ENCODE assay signal across 8 mouse cellular contexts in genomic region chr15:79251781-79252491, GRCm38 (mm10). TPM values are rescaled to one million over a fixed set of nuclear protein-coding genes. Genes with fewer than 3 reads are reported as not detected.
DNase-seq lines count a peak whose midpoint lies in the region; ATAC-seq and TF ChIP-seq lines count a peak whose summit lies in the region.

No protein-coding gene starts in this region.

- peak; percentile 6; the same call in 1 of the 2 replicates for TF ChIP-seq CTCF in olfactory bulb, adult 2 months (IDR thresholded peaks at IDR 0.05; ENCODE audit: insufficient read depth, low read depth, low read length)

- intact Hi-C loops in gastrocnemius, postnatal 14 days (cut with DNase I; ENCODE audit: low total_unique reads): no loop called here

- peak overlapping the region; percentile 80 for H3K4me2 ChIP-seq in lung, embryonic 15.5 days
- peak overlapping the region; percentile 68 for H3K4me2 ChIP-seq in forebrain, embryonic 16.5 days (ENCODE audit: low read length)

- peak; percentile 34; the same call in 1 of the 2 replicates for TF ChIP-seq POLR2A in olfactory bulb, adult 2 months (IDR thresholded peaks at IDR 0.05; ENCODE audit: insufficient read depth, low read depth, low read length)

- peaks cover 18% of the 10 kb centered on the region for H3K4me1 ChIP-seq in lung, embryonic 15.5 days
- peaks cover 10% of the 10 kb centered on the region for H3K4me1 ChIP-seq in forebrain, embryonic 16.5 days (replicated peaks; ENCODE audit: control insufficient read depth, insufficient read depth, low read length)
- H3K4me1 ChIP-seq in limb, embryonic 10.5 days: peaks cover 42% of the 10 kb centered on the region
- H3K4me1 ChIP-seq in olfactory bulb, adult 2 months (ENCODE audit: control insufficient read depth, insufficient read depth, low read length): peaks cover 26% of the 10 kb centered on the region

- no peaks in the 10 kb centered on the region for H3K9me3 ChIP-seq in lung, embryonic 15.5 days
- H3K9me3 ChIP-seq in forebrain, embryonic 16.5 days (ENCODE audit: control insufficient read depth, low read length): no peaks in the 10 kb centered on the region
- no peaks in the 10 kb centered on the region for H3K9me3 ChIP-seq in limb, embryonic 10.5 days (replicated peaks)

- WGBS in lung, embryonic 15.5 days: 2% methylated on average over 60 of the region's 61 CpGs
- WGBS in forebrain, embryonic 16.5 days: 2% methylated on average over 61 of the region's 61 CpGs
- WGBS in limb, embryonic 10.5 days: 3% methylated on average over 61 of the region's 61 CpGs
- WGBS in olfactory bulb, adult 2 months: 3% methylated on average over 61 of the region's 61 CpGs

- H3K27ac ChIP-seq in lung, embryonic 15.5 days: no peak overlapping the region
- H3K27ac ChIP-seq in forebrain, embryonic 16.5 days (ENCODE audit: low read length): no peak overlapping the region
- H3K27ac ChIP-seq in limb, embryonic 10.5 days: peak overlapping the region; percentile 71
- H3K27ac ChIP-seq in olfactory bulb, adult 2 months (ENCODE audit: insufficient read depth, low read depth, low read length): no peak overlapping the region

- peak overlapping the region; percentile 26 for H3K9ac ChIP-seq in lung, embryonic 15.5 days
- H3K9ac ChIP-seq in forebrain, embryonic 16.5 days (replicated peaks; ENCODE audit: low read depth, low read length): peak overlapping the region; percentile 49

- peaks cover 1% of the 10 kb centered on the region; the same call in 1 of the 2 replicates for H3K36me3 ChIP-seq in lung, embryonic 15.5 days
- H3K36me3 ChIP-seq in forebrain, embryonic 16.5 days (ENCODE audit: control insufficient read depth, insufficient read depth): peaks cover 10% of the 10 kb centered on the region; the same call in 1 of the 2 replicates
- H3K36me3 ChIP-seq in limb, embryonic 10.5 days: peaks cover 22% of the 10 kb centered on the region

- DNase-seq in lung, postnatal 10 days: no peak
- peak; percentile 54 for DNase-seq in embryo, embryonic 11 days
- DNase-seq in limb, embryonic 10.5 days (ENCODE audit: low spot score): peak; percentile 68
- no peak for DNase-seq in gastrocnemius, postnatal 14 days
- DNase-seq in layer of hippocampus, adult 11-12 months (ENCODE audit: low spot score): no peak

- peaks cover 50% of the 10 kb centered on the region for H3K27me3 ChIP-seq in lung, embryonic 15.5 days
- peaks cover 30% of the 10 kb centered on the region for H3K27me3 ChIP-seq in forebrain, embryonic 16.5 days (replicated peaks; ENCODE audit: control insufficient read depth, insufficient read depth, low read length)
- peaks cover 61% of the 10 kb centered on the region for H3K27me3 ChIP-seq in limb, embryonic 10.5 days (ENCODE audit: low read depth, poor library complexity, severe bottlenecking)

- H3K4me3 ChIP-seq in lung, embryonic 15.5 days: peak overlapping the region; percentile 35
- H3K4me3 ChIP-seq in forebrain, embryonic 16.5 days (replicated peaks; ENCODE audit: low read length): peak overlapping the region; percentile 35
- H3K4me3 ChIP-seq in limb, embryonic 10.5 days: peak overlapping the region; percentile 51
- H3K4me3 ChIP-seq in olfactory bulb, adult 2 months (ENCODE audit: insufficient read depth, low read depth, low read length): peak overlapping the region; percentile 44

- ATAC-seq in lung, embryonic 15.5 days (ENCODE audit: borderline replicate concordance, extremely low read depth, low FRiP score, low TSS enrichment): peak; percentile 36; the same call in 1 of the 2 replicates
- ATAC-seq in forebrain, embryonic 16.5 days: peak; percentile 61

RNA-seq across cellular contexts. Expression of gene Slc16a8, which starts 2.6 kb away (rescaled TPM):
- polyA plus RNA-seq in lung, embryonic 15.5 days (2015; fragmentation: Nextera tagmentation; extraction: Ambion mirVana): 0.21 and 0.24 TPM in 2 replicates
- 0.41 and 0.62 TPM in 2 replicates for polyA plus RNA-seq in forebrain, embryonic 16.5 days (2015; fragmentation: Nextera tagmentation; extraction: Ambion mirVana)
- polyA plus RNA-seq in limb, embryonic 10.5 days (2016; fragmentation: Nextera tagmentation; extraction: Ambion mirVana): 0.16 TPM in 1 of 2 replicates, not detected in the other
- polyA plus RNA-seq in olfactory bulb, adult 2 months (2012; ENCODE audit: insufficient read depth, insufficient read length, low replicate concordance, missing spikeins): not detected in 2 replicates
- total RNA-seq in gastrocnemius, postnatal 14 days (2021): under 1 TPM; 0.12 to 0.38 TPM

RNA-seq across cellular contexts. Expression of gene Gm49486, which starts 22.7 kb away (rescaled TPM):
- polyA plus RNA-seq in lung, embryonic 15.5 days (2015; fragmentation: Nextera tagmentation; extraction: Ambion mirVana): 0.31 and 0.46 TPM in 2 replicates
- 0.82 and 0.94 TPM in 2 replicates for polyA plus RNA-seq in forebrain, embryonic 16.5 days (2015; fragmentation: Nextera tagmentation; extraction: Ambion mirVana)
- polyA plus RNA-seq in limb, embryonic 10.5 days (2016; fragmentation: Nextera tagmentation; extraction: Ambion mirVana): 0.11 and 0.48 TPM in 2 replicates
- not detected in 2 replicates for polyA plus RNA-seq in olfactory bulb, adult 2 months (2012; ENCODE audit: insufficient read depth, insufficient read length, low replicate concordance, missing spikeins)
- total RNA-seq in gastrocnemius, postnatal 14 days (2021): under 1 TPM; 0.29 to 0.38 TPM

RNA-seq across cellular contexts. Expression of gene Pick1, which starts 23.0 kb away (rescaled TPM):
- 35.1 and 42.8 TPM in 2 replicates for polyA plus RNA-seq in lung, embryonic 15.5 days (2015; fragmentation: Nextera tagmentation; extraction: Ambion mirVana)
- polyA plus RNA-seq in forebrain, embryonic 16.5 days (2015; fragmentation: Nextera tagmentation; extraction: Ambion mirVana): 76.3 and 102 TPM in 2 replicates
- polyA plus RNA-seq in limb, embryonic 10.5 days (2016; fragmentation: Nextera tagmentation; extraction: Ambion mirVana): 38.3 and 52.5 TPM in 2 replicates
- not detected in 2 replicates for polyA plus RNA-seq in olfactory bulb, adult 2 months (2012; ENCODE audit: insufficient read depth, insufficient read length, low replicate concordance, missing spikeins)
- 10 to 100 TPM; 22.3 to 26.3 TPM for total RNA-seq in gastrocnemius, postnatal 14 days (2021)

RNA-seq across cellular contexts. Expression of gene Baiap2l2, which starts 33.4 kb away (rescaled TPM):
- 3.1 and 4.4 TPM in 2 replicates for polyA plus RNA-seq in lung, embryonic 15.5 days (2015; fragmentation: Nextera tagmentation; extraction: Ambion mirVana)
- polyA plus RNA-seq in forebrain, embryonic 16.5 days (2015; fragmentation: Nextera tagmentation; extraction: Ambion mirVana): 2.0 and 3.0 TPM in 2 replicates
- 2.6 and 3.1 TPM in 2 replicates for polyA plus RNA-seq in limb, embryonic 10.5 days (2016; fragmentation: Nextera tagmentation; extraction: Ambion mirVana)
- not detected in 2 replicates for polyA plus RNA-seq in olfactory bulb, adult 2 months (2012; ENCODE audit: insufficient read depth, insufficient read length, low replicate concordance, missing spikeins)
- 1 to 10 TPM in 1 of 2 experiments, under 1 TPM in 1; 0.69 to 4.0 TPM for total RNA-seq in gastrocnemius, postnatal 14 days (2021)

Comparison
In these comparisons a context has a peak if more than half of its experiments do, and no peak if none do; other contexts are left out.
1. DNase-seq: peak in embryo, embryonic 11 days (single experiment) and limb, embryonic 10.5 days (single experiment); none in lung, postnatal 10 days (single experiment), gastrocnemius, postnatal 14 days (single experiment) and layer of hippocampus, adult 11-12 months (single experiment).
2. Peak in every context shown above with its lines, with median percentiles within 50 percentile points of each other: H3K4me3 ChIP-seq.